Mouse (Mus musculus): ENCODE measurements around the gene Dock2. TPM values are rescaled to one million over a fixed set of nuclear protein-coding genes. Genes with fewer than 3 reads are reported as not detected.
A peak's percentile ranks its signal among the peaks of the same experiment; 100 is the strongest.

The Dock2 gene
- total RNA-seq, 1 experiment from 2014 or later: 492 TPM

GRCm38 (mm10) chr11:34704384-34705107, 79.1 kb downstream of the Dock2 start:
- ATAC-seq (ENCODE audit: extremely low read depth, insufficient number of reproducible peaks, low FRiP score, poor library complexity, severe bottlenecking): no peak

DNA sequence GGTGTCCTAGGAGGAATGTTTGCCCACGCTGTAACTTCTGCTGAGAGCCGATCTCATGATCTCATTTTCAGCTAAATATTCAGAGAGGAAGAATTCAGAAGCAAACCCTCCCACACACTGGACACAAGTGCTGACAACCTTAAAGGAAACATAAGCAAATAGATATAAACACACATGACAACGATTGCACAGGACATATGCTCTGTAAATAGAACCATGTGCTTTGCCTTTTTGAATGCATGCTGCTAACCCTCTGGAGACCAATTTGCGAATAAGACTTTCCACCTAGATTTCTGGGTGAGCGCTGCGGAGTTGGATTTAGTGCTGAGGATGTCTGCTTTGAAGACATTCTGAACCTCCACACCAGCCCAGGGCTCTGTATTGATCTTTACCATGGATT, 79.8 kb downstream of the Dock2 start:
- no peak for ATAC-seq (ENCODE audit: extremely low read depth, insufficient number of reproducible peaks, low FRiP score, poor library complexity, severe bottlenecking)

DNA sequence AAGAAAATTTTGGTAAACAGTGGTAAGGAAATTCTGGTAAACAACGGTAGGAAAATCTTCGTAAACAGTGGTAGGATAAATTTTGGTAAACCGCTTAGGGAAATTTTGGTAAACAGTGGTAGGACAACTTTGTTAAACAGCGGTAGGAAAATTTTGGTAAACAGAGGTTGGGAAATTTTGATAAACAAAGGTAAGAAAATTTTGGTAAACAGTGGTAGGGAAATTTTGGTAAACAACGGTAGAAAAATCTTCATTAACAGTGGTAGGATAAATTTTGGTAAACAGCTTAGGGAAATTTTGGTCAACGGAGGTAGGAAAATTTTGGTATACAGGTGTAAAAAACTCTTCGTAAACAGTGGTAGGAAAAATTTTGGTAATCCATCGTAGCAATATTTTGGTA, 101.9 kb downstream of the Dock2 start:
- ATAC-seq (ENCODE audit: extremely low read depth, insufficient number of reproducible peaks, low FRiP score, poor library complexity, severe bottlenecking): peak; percentile 56

DNA sequence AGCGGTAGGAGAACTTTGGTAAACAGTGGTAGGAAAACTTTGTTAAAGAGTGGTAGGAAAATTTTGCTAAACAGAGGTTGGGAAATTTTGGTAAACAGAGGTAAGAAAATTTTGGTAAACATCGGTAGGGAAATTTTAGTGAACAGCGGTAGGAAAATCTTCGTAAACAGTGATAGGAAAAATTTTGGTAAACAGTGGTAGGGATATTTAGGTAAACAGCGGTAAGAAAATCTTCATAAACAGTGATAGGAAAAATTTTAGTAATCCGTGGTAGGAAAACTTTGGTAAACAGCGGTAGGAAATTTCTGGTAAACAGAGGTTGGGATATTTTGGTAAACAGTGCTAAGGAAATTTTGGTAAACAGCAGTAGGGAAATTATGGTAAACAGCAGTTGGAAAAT, 239.1 kb downstream of the Dock2 start:
- no peak for ATAC-seq (ENCODE audit: extremely low read depth, insufficient number of reproducible peaks, low FRiP score, poor library complexity, severe bottlenecking)

- no peak for ATAC-seq (ENCODE audit: extremely low read depth, insufficient number of reproducible peaks, low FRiP score, poor library complexity, severe bottlenecking)
These were observed 251.6 kb downstream of the Dock2 start for GRCm38 (mm10) chr11:34532131-34532530.

DNA sequence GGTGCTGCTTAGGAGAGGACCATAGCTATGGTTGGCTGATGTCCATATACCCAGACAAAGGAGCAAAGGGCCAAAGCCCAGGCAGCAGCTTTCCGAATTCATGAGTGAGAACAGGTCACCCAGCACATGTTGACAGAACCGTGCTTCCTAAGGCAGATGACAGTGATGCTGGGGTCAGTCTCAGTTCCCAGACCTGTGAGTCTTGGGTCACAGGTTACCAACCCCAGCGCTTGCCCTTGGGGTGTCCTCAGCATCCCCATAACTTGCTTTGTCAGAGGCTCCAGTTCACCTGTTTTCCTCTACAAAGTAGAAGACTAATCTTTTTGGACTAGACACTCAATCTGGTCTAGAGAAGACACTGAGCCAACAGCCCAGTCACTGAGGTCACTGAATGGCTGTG, 252.7 kb downstream of the Dock2 start:
- ATAC-seq (ENCODE audit: extremely low read depth, insufficient number of reproducible peaks, low FRiP score, poor library complexity, severe bottlenecking): no peak

DNA sequence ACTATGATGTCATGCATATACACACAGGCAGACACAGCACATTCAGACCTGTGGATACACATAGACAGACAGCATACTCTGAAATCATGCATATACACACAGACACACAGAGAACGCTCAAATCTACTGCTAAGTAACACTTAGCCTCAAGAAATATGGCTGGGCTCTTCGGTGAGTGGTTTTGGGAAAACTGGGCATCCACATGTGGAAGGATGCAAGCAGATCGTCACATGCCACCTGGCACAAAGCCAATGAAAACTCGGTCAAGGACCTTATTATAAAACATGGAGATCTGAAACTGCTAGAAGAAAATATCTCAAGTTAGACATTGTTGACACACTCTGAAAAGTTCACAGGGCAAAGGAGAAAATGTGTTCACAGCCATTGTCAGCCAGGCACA, 255.7 kb downstream of the Dock2 start:
- no peak for ATAC-seq (ENCODE audit: extremely low read depth, insufficient number of reproducible peaks, low FRiP score, poor library complexity, severe bottlenecking)

DNA sequence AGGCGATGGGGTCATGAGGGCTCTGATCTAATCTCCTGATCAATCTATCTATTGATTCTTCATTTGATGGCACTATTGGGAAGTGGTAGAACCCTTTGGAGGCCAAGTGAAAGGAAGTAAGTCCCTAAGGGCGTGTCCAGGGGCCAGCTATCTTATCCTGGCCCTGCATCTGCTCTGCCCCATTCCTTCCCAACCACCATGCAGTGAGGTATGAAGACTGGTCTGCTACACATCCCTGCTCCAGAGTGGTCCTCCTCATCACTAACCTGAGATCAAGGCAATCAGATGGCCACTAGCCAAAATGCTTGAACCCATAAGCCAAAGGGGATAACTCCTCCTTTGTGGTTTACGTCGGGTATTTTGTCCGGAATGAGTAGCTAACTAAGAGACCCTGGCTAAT, 256.5 kb downstream of the Dock2 start:
- no peak for ATAC-seq (ENCODE audit: extremely low read depth, insufficient number of reproducible peaks, low FRiP score, poor library complexity, severe bottlenecking)

DNA sequence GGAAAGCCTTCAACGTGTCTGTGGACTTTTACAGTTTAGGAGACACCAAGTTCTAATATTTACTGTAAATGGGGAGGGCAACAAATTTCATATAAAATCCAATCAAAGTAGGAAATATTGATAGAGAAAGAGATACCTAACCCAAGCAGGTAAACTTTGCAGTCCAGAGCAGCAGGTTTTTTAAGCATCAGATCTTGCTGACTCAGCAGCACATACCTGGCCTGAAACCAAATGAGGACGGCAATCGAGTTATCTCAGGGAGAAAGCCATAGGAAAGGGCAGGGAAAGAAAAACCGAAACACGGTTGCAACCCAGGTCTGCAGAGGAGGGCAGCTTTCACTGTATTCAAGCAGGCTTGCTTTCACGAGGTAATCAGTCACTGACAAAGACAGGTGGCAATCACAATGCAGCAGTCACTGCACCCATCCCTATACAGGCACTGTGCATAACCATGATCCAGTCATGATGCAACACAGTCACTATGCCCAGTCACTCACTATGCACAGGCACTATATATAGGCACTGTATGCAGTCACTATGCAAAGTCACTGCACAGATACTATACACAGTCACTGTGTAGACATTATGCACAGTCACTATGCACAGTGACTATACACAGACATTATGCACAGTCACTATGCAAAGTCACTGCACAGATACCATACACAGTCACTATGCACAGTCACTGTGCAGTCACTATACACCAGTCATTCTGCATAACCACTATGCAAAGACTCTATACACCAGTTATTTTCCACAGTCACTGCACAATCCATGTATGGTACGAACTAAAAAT, 258.4 kb downstream of the Dock2 start:
- peak; percentile 69 for ATAC-seq (ENCODE audit: extremely low read depth, insufficient number of reproducible peaks, low FRiP score, poor library complexity, severe bottlenecking)

DNA sequence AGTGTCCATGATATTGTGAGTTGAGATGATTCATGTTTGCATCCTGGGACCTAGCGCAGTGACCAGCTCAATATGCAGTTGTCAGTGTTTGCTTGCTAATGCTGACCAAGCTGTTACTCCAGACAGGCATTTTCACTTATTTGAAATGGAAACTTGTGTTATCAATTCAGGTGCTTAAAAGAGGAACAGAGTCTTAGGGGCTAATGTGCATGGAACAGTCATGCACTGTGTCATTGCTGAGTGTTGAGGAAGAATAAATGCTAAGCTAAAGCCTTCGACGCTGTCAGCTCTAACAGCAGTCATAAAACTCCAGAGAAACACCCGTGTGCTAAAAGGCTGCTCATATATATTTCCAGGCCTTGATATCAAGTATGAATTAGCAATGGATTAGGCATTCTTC, 259.1 kb downstream of the Dock2 start:
- ATAC-seq (ENCODE audit: extremely low read depth, insufficient number of reproducible peaks, low FRiP score, poor library complexity, severe bottlenecking): no peak

DNA sequence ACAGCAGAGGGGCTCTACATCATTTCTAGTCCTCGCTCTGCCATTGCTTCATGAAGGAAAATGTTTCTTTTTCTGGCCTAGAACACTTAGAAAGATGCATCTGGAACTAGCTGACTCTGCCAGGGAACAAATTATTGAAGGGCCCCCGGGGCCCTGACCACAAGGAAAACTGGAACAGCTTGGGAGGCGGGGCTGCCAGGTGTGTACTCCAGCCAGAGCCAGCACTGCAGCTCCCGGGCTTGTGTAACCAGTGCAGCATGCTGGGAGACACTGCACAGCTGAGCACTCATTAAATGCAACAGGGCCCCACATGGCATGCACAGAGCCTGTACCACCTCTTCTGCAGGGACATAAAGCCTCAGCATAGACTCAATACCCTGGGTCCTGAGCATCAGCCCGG, 265.1 kb downstream of the Dock2 start:
- no peak for ATAC-seq (ENCODE audit: extremely low read depth, insufficient number of reproducible peaks, low FRiP score, poor library complexity, severe bottlenecking)

DNA sequence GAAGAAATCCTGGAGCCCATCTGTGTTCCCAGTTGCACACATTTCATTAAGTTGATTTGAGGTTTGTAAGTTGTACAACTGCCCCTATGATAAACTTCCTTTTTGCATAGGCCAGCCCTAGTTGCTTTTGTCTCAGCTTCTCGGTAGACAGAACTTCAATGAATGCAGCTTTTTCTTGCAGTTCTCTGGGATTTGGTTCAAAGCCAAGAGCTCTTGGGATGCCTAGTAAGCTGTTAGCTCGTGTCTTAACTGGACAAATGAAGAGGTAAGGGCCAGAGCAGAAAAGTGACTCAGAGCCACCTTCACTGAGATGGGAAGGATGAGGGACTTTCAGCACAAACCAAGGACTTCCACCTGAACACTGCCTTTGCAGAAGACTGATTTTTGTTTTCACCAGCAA, 266.7 kb downstream of the Dock2 start:
- no peak for ATAC-seq (ENCODE audit: extremely low read depth, insufficient number of reproducible peaks, low FRiP score, poor library complexity, severe bottlenecking)

GRCm38 (mm10) chr11:34515301-34515700, 268.4 kb downstream of the Dock2 start:
- no peak for ATAC-seq (ENCODE audit: extremely low read depth, insufficient number of reproducible peaks, low FRiP score, poor library complexity, severe bottlenecking)

DNA sequence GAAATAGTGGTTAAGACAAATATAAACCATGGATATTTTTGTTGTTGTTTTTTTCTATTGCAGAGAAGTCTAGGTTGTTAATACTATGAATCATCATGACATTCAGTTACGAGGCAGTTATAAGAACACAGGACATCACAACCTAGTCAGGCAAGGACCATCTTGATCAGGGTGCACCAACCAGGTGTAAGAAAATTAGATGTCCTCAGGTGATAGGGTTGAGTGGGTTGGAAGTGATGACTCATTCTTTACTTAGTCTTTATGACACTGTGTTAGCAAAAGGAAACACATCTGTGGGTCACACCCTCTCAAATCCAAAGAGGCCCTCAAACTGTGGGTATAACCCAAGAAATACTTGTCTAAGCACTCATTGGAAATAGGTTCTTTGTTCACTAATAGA, 277.3 kb downstream of the Dock2 start:
- no peak for ATAC-seq (ENCODE audit: extremely low read depth, insufficient number of reproducible peaks, low FRiP score, poor library complexity, severe bottlenecking)

DNA sequence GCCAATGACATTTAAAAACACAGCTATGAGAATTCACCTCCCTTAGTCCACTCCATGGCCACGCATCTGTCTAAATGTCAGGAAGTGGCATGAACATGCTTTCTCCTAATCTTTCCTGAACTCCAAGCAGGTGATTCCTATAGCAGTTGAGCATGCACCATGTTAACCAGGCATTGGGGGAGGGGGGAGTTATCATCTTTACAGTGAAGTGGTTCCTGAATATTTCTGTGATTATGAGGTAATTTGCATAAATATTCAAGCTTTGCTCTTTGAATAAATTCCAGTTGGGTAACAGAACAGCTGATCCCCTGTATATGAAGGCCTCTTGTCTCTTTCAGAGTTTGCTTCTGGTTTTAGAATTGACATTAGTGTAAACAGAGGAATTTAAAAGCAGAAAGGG, 284.0 kb downstream of the Dock2 start:
- no peak for ATAC-seq (ENCODE audit: extremely low read depth, insufficient number of reproducible peaks, low FRiP score, poor library complexity, severe bottlenecking)

- no peak for ATAC-seq (ENCODE audit: extremely low read depth, insufficient number of reproducible peaks, low FRiP score, poor library complexity, severe bottlenecking)
These were observed 289.0 kb downstream of the Dock2 start for GRCm38 (mm10) chr11:34494682-34495081.

GRCm38 (mm10) chr11:34492986-34493385, 290.7 kb downstream of the Dock2 start:
- no peak for ATAC-seq (ENCODE audit: extremely low read depth, insufficient number of reproducible peaks, low FRiP score, poor library complexity, severe bottlenecking)

- no peak for ATAC-seq (ENCODE audit: extremely low read depth, insufficient number of reproducible peaks, low FRiP score, poor library complexity, severe bottlenecking)
These were observed 291.5 kb downstream of the Dock2 start for GRCm38 (mm10) chr11:34492223-34492622.

DNA sequence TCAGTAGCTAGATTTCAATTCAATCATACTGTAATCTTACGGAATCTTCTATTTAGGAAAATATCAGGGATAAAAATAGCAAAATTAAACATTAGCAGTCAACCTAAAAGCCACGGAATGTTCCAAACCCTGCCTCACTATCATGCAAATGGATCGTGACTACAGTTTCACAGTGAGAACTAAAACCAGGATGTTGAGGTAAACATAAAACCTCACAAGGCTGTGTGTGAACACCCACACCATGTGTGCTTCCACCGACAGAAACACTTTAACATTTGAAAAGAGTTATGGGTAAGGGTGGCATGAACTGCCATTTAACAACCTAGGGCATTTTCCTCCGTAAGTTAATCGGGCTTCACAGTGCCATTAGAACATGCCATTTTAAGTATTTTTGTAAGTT, 294.1 kb downstream of the Dock2 start:
- no peak for ATAC-seq (ENCODE audit: extremely low read depth, insufficient number of reproducible peaks, low FRiP score, poor library complexity, severe bottlenecking)

- no peak for ATAC-seq (ENCODE audit: extremely low read depth, insufficient number of reproducible peaks, low FRiP score, poor library complexity, severe bottlenecking)
These were observed 304.4 kb downstream of the Dock2 start for GRCm38 (mm10) chr11:34479301-34479700.
